Mouse (Mus musculus): ENCODE results near the gene Gm13023. TPM values are rescaled to one million over a fixed set of nuclear protein-coding genes. Genes with fewer than 3 reads are reported as not detected.
"Not testable (repeated sequence)": the region's sequence is repeated elsewhere in the genome, so short reads cannot be mapped to it uniquely, and the experiment has no call there.

The Gm13023 gene
- polyA plus RNA-seq (2015; fragmentation: Nextera tagmentation; extraction: Ambion mirVana) = not detected in 2 replicates

DNA sequence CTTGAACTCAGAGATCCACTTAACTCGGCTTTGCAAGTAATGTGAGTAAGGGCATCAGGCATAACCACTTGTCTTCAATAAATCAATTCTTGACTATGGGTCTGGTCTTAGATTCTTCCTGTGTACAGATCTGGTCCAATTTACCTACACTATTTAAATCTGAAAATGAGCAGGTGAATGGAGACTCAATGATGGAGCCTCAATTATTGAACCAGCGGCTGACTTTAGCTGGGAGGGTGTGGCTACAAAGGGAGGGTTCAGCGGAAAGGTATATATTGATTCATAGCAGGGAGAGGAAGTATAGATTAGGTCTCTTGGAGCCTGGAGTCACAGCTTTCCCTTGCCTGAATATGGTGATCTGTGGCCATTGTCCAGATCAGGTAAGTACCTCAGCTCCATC lies at the start of gene Gm13023:
TSS of gene Gm13023 (plus strand) at position 301 of the 400 bp plus-strand sequence.
- not testable (repeated sequence) for H3K36me3 ChIP-seq; H3K4me1 ChIP-seq (replicated peaks); H3K9me3 ChIP-seq (replicated peaks); H3K27ac ChIP-seq; H3K4me2 ChIP-seq; ATAC-seq (ENCODE audit: low read depth); H3K9ac ChIP-seq; H3K27me3 ChIP-seq; H3K4me3 ChIP-seq (replicated peaks); DNase-seq
- 72% methylated on average over 3 of the region's 3 CpGs for WGBS (ENCODE audit: insufficient replicate concordance)

DNA sequence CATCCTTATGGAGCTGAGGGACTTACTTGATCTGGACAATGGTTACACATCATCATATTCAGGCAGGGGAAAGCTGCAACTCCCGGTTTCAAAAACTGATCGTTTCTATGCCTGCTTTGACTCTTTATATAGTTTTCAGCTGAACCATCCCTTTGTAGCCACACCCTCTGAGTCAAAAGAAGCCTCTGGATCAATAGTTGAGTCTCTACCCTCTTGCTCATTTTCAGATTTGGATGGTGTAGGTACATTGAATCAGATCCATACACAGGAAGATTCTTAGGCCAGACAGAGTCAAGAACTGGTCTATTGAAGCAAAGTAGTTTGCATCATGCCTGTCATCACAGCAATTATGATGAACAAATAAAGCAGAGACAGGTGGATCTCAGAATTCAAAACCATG lies 26.8 kb downstream of the Gm13023 start, which contains the start of gene Gm13084:
TSS of gene Gm13084 (minus strand) at position 101 of the 400 bp plus-strand sequence.
- 57% methylated on average over 2 of the region's 2 CpGs for WGBS (ENCODE audit: insufficient replicate concordance)

More for the DNA sequence above, 26.8 kb downstream of the Gm13023 start, which contains the start of gene Gm13084:
- no peaks in the 10 kb centered on the region for H3K4me1 ChIP-seq (replicated peaks)
- no peaks in the 10 kb centered on the region; the same call in 1 of the 2 replicates for H3K9me3 ChIP-seq (replicated peaks)
- no peak for ATAC-seq (ENCODE audit: low read depth)
- no peak for DNase-seq
- H3K4me2 ChIP-seq = no peak within 1 kb of the TSS
- H3K9ac ChIP-seq = no peak within 1 kb of the TSS
- H3K27ac ChIP-seq = no peak within 1 kb of the TSS
- H3K4me3 ChIP-seq (replicated peaks) = no peak within 1 kb of the TSS
- H3K36me3 ChIP-seq = no peaks in the 10 kb centered on the region
- no peaks in the 10 kb centered on the region for H3K27me3 ChIP-seq

Other genes with a start within 250 kb of the Gm13023 start
- not detected in 2 replicates for gene BC080695, start 237.7 kb upstream of the Gm13023 start, polyA plus RNA-seq (2015; fragmentation: Nextera tagmentation; extraction: Ambion mirVana)
- gene Gm13057, start 237.6 kb upstream of the Gm13023 start, polyA plus RNA-seq (2015; fragmentation: Nextera tagmentation; extraction: Ambion mirVana) = not detected in 2 replicates
- not detected in 2 replicates for gene Gm13083, start 174.3 kb upstream of the Gm13023 start, polyA plus RNA-seq (2015; fragmentation: Nextera tagmentation; extraction: Ambion mirVana)
- gene Gm13088, start 132.1 kb upstream of the Gm13023 start, polyA plus RNA-seq (2015; fragmentation: Nextera tagmentation; extraction: Ambion mirVana) = not detected in 2 replicates
- not detected in 2 replicates for gene Gm13089, start 86.6 kb upstream of the Gm13023 start, polyA plus RNA-seq (2015; fragmentation: Nextera tagmentation; extraction: Ambion mirVana)
- gene Gm13078, start 69.9 kb upstream of the Gm13023 start, polyA plus RNA-seq (2015; fragmentation: Nextera tagmentation; extraction: Ambion mirVana) = not detected in 2 replicates
- gene Gm13084, start 26.7 kb downstream of the Gm13023 start, polyA plus RNA-seq (2015; fragmentation: Nextera tagmentation; extraction: Ambion mirVana) = not detected in 2 replicates
- not detected in 2 replicates for gene Gm13103, start 57.1 kb downstream of the Gm13023 start, polyA plus RNA-seq (2015; fragmentation: Nextera tagmentation; extraction: Ambion mirVana)
- gene Pramef6, start 111.0 kb downstream of the Gm13023 start, polyA plus RNA-seq (2015; fragmentation: Nextera tagmentation; extraction: Ambion mirVana) = not detected in 2 replicates
- not detected in 2 replicates for gene Pramef25, start 161.7 kb downstream of the Gm13023 start, polyA plus RNA-seq (2015; fragmentation: Nextera tagmentation; extraction: Ambion mirVana)
- not detected in 2 replicates for gene Gm13101, start 177.6 kb downstream of the Gm13023 start, polyA plus RNA-seq (2015; fragmentation: Nextera tagmentation; extraction: Ambion mirVana)
- not detected in 2 replicates for gene Pramef17, start 205.0 kb downstream of the Gm13023 start, polyA plus RNA-seq (2015; fragmentation: Nextera tagmentation; extraction: Ambion mirVana)